Mouse (Mus musculus): ENCODE data around the gene Kank1. TPM values are rescaled to one million over a fixed set of nuclear protein-coding genes. Genes with fewer than 3 reads are reported as not detected.

The Kank1 gene
- polyA plus RNA-seq, 1 experiment from 2014 or later: 8.2 TPM

DNA sequence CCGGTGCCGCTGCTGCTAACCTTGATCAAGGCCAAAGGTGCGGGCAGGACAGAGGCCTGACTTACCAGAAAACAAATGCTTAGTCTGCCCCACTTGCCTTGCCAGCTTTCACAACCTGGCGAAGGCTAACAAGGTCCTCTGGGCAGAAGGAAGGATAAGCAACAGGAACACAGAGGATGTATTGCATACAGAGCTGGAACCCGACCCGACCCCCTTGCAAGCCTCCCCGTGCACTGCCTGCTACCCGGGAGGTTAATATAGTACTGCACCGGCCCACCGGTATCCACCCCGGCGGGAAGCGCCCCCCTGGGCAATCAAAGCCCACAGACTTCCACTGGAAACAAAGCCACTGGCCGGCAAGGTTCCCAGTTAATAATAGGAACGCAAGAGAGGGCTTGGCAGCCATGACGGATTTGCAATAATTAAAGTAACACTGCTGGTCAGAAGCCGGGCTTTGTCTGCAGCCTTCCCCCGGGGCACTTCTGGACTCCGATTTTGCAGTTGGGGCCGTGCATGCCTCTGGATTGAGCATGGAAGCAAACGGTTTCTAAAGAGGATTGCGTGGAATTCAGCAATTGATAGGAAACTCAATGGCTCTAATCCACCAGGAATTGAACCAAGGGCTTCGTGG is 28.9 kb upstream of the Kank1 start:
- 27% methylated on average over 23 of the region's 23 CpGs for WGBS (ENCODE audit: insufficient replicate concordance)
- H3K4me2 ChIP-seq (ENCODE audit: low read depth, low read length): no peak overlapping the region; the same call in 1 of the 2 replicates
- no peak for DNase-seq

DNA sequence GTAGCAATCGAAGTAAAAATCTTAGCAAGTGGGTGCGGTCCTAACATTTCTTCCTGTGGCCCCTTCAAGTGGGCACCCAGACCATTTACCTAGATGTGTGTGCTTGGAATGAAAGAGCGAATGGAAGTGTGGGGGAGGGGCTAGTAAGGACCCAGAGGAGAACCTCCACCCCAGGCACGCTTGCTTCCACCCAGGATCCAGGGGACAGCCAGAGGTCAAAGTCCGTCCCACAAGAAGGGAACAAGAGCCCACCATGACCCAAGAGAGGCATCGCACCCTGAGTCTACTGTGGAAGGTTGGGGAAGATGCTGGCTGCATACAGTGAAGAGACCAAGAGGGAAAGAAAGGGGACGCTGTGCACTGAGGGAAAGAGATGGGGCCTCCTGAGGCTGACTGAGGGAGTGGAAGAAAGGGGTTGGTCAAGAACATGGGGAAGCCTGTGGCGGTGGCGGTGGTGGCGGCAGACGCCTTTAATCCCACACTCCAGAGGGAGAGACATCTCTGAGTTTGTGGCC is 28.1 kb upstream of the Kank1 start:
- Histone ChIP-seq H3K9ac (replicated peaks) (no peak overlapping the region), H3K27ac (ENCODE audit: low read depth) (no peak overlapping the region), H3K9me3 (ENCODE audit: low read length) (no peaks in the 10 kb centered on the region), H3K36me3 (replicated peaks; ENCODE audit: insufficient read depth, low read length) (no peaks in the 10 kb centered on the region), H3K27me3 (ENCODE audit: insufficient read depth, low read length) (no peaks in the 10 kb centered on the region), H3K4me3 (ENCODE audit: low read depth, low read length) (no peak overlapping the region), H3K4me2 (ENCODE audit: low read depth, low read length) (no peak overlapping the region), H3K4me1 (ENCODE audit: insufficient read depth) (0 out of 2 replicates have a peak, but pooled peaks cover 3% of the 10 kb centered on the region)
- ATAC-seq (no peak), DNase-seq (no peak)
- WGBS (ENCODE audit: insufficient replicate concordance): 74% methylated on average over 11 of the region's 11 CpGs
- no peak for TF ChIP-seq CTCF (IDR thresholded peaks at IDR 0.05; ENCODE audit: low read depth)
- TF ChIP-seq EP300 (IDR thresholded peaks at IDR 0.05; ENCODE audit: low read depth): no peak

More for the DNA sequence above, 28.9 kb upstream of the Kank1 start:
- H3K9me3 ChIP-seq (ENCODE audit: low read length): no peaks in the 10 kb centered on the region
- no peak overlapping the region for H3K9ac ChIP-seq (replicated peaks)
- no peak overlapping the region for H3K27ac ChIP-seq (ENCODE audit: low read depth)
- TF ChIP-seq EP300 (IDR thresholded peaks at IDR 0.05; ENCODE audit: low read depth) (no peak), CTCF (IDR thresholded peaks at IDR 0.05; ENCODE audit: low read depth) (no peak)
- H3K4me3 ChIP-seq (ENCODE audit: low read depth, low read length): no peak overlapping the region
- H3K36me3 ChIP-seq (replicated peaks; ENCODE audit: insufficient read depth, low read length): 0 out of 2 replicates have a peak, but pooled peaks cover 3% of the 10 kb centered on the region
- H3K4me1 ChIP-seq (ENCODE audit: insufficient read depth): 0 out of 2 replicates have a peak, but pooled peaks cover 3% of the 10 kb centered on the region
- ATAC-seq: no peak
- H3K27me3 ChIP-seq (ENCODE audit: insufficient read depth, low read length): no peaks in the 10 kb centered on the region

DNA sequence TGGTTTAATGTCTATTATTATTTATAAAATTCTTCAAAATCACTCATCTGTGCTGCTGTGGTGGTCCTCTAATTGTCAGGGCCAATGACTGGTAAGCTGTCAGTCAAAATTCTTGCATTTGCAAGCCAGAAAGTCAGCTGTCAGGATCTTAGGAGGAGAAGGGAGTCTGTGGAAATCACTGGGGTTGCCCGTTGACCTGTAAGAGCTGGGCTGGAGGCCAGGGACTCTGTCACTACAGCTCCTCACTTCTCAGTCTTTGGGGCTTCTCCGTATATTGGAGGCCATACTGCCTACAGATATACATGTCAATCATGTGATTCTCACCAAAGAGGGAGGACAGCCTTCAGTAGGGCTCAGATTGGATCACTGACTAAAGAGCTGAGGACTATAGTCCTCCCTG is 16.2 kb upstream of the Kank1 start:
- DNase-seq (no peak), ATAC-seq (no peak)
- no peak overlapping the region for H3K27ac ChIP-seq (ENCODE audit: low read depth)
- TF ChIP-seq EP300 (IDR thresholded peaks at IDR 0.05; ENCODE audit: low read depth) (no peak), CTCF (IDR thresholded peaks at IDR 0.05; ENCODE audit: low read depth) (no peak)
- no peak overlapping the region for H3K9ac ChIP-seq (replicated peaks)
- H3K36me3 ChIP-seq (replicated peaks; ENCODE audit: insufficient read depth, low read length): no peaks in the 10 kb centered on the region
- H3K9me3 ChIP-seq (ENCODE audit: low read length): no peaks in the 10 kb centered on the region
- H3K4me3 ChIP-seq (ENCODE audit: low read depth, low read length): no peak overlapping the region
- no peak overlapping the region for H3K4me2 ChIP-seq (ENCODE audit: low read depth, low read length)
- H3K4me1 ChIP-seq (ENCODE audit: insufficient read depth): no peaks in the 10 kb centered on the region
- H3K27me3 ChIP-seq (ENCODE audit: insufficient read depth, low read length): no peaks in the 10 kb centered on the region
- 47% methylated on average over 2 of the region's 2 CpGs for WGBS (ENCODE audit: insufficient replicate concordance)

DNA sequence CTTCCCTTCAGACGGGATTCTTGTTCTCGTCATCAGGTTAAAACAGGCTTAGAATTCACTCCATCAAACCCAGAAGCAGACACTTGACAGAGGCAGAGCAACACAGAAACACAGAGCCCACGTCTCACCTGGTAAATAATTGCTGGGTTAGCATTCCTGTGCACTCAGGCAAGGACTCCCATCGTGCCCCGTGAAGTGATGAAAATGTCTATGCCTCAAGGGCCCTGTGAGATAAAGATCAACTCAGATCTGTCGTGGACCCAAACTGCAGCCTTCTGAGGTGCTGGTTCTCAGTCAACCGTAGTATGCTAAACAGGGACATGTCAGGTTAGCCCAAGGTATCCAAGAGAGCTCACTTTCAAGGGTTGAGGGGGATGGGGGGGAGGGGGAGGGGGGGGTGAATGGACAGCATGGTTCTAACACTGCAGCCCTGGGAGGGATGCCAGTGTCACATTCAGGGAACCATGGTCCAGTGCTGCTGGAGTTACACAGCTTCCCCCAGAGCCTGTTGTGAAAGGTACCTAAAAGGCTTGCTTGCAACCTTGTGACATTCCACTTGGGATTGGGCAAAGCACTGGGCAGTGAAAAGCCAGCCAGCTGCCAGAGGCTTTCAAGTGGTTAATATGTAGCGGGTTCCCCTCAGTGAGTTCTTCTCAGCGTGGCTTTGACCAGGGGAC is 14.7 kb upstream of the Kank1 start:
- H3K36me3 ChIP-seq (replicated peaks; ENCODE audit: insufficient read depth, low read length): no peaks in the 10 kb centered on the region
- H3K4me2 ChIP-seq (ENCODE audit: low read depth, low read length): no peak overlapping the region
- peak; percentile 21 for DNase-seq
- no peaks in the 10 kb centered on the region for H3K4me1 ChIP-seq (ENCODE audit: insufficient read depth)
- no peaks in the 10 kb centered on the region for H3K9me3 ChIP-seq (ENCODE audit: low read length)
- H3K4me3 ChIP-seq (ENCODE audit: low read depth, low read length): no peak overlapping the region
- no peak overlapping the region for H3K27ac ChIP-seq (ENCODE audit: low read depth)
- no peak for TF ChIP-seq CTCF (IDR thresholded peaks at IDR 0.05; ENCODE audit: low read depth)
- TF ChIP-seq EP300 (IDR thresholded peaks at IDR 0.05; ENCODE audit: low read depth): no peak
- no peak overlapping the region for H3K9ac ChIP-seq (replicated peaks)
- 63% methylated on average over 9 of the region's 9 CpGs for WGBS (ENCODE audit: insufficient replicate concordance)
- no peaks in the 10 kb centered on the region for H3K27me3 ChIP-seq (ENCODE audit: insufficient read depth, low read length)
- ATAC-seq: peak; percentile 88

DNA sequence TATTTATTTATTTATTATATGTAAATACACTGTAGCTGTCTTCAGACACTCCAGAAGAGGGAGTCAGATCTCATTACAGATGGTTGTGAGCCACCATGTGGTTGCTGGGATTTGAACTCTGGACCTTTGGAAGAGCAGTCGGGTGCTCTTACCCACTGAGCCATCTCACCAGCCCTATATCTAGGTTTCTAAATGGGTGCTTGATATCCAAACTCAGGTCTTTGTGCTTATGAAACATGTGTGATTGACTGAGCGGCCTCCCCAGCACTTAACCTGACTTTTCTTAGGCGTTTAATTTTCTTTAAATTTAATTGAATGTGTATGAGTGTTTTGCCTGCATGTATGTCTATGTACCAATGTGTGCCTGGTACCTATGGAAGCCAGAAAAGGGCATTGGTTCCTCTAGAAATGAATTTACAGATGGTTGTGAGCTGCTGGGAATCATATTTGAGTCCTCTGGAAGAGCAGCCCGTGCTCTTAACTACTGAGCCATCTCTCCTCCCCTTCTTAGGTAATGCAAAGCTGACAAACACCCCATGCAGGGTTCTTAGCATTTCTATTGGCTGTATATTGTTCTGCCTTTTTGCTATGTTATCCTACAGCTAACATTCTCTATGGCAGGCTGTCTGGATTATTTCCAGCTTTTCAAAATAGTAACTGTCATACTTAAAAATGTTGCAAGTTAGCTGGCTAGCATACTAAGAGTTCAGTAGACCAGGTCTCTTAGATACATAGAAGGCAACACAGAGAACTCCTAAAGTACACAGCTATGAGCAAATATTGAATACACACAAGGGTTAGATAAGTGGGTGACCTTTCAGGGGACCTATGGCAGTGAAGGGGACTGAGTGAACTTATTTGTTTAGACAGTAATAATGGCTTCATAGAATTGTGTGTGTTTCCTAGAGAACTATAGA is 6.5 kb upstream of the Kank1 start:
- DNase-seq: no peak
- H3K4me3 ChIP-seq (ENCODE audit: low read depth, low read length): no peak overlapping the region
- no peak overlapping the region for H3K9ac ChIP-seq (replicated peaks)
- peak; percentile 99 for ATAC-seq
- 0 out of 2 replicates have a peak, but pooled peaks cover 5% of the 10 kb centered on the region for H3K27me3 ChIP-seq (ENCODE audit: insufficient read depth, low read length)
- H3K4me2 ChIP-seq (ENCODE audit: low read depth, low read length): no peak overlapping the region
- no peak for TF ChIP-seq CTCF (IDR thresholded peaks at IDR 0.05; ENCODE audit: low read depth)
- TF ChIP-seq EP300 (IDR thresholded peaks at IDR 0.05; ENCODE audit: low read depth): no peak
- no peaks in the 10 kb centered on the region for H3K36me3 ChIP-seq (replicated peaks; ENCODE audit: insufficient read depth, low read length)
- 68% methylated on average over 4 of the region's 4 CpGs for WGBS (ENCODE audit: insufficient replicate concordance)
- peak overlapping the region; percentile 34; the same call in 1 of the 2 replicates for H3K27ac ChIP-seq (ENCODE audit: low read depth)
- 0 out of 2 replicates have a peak, but pooled peaks cover 2% of the 10 kb centered on the region for H3K4me1 ChIP-seq (ENCODE audit: insufficient read depth)
- no peaks in the 10 kb centered on the region for H3K9me3 ChIP-seq (ENCODE audit: low read length)
